ENCODE assay signal across 23 mouse cellular contexts in the genomic region with DNA sequence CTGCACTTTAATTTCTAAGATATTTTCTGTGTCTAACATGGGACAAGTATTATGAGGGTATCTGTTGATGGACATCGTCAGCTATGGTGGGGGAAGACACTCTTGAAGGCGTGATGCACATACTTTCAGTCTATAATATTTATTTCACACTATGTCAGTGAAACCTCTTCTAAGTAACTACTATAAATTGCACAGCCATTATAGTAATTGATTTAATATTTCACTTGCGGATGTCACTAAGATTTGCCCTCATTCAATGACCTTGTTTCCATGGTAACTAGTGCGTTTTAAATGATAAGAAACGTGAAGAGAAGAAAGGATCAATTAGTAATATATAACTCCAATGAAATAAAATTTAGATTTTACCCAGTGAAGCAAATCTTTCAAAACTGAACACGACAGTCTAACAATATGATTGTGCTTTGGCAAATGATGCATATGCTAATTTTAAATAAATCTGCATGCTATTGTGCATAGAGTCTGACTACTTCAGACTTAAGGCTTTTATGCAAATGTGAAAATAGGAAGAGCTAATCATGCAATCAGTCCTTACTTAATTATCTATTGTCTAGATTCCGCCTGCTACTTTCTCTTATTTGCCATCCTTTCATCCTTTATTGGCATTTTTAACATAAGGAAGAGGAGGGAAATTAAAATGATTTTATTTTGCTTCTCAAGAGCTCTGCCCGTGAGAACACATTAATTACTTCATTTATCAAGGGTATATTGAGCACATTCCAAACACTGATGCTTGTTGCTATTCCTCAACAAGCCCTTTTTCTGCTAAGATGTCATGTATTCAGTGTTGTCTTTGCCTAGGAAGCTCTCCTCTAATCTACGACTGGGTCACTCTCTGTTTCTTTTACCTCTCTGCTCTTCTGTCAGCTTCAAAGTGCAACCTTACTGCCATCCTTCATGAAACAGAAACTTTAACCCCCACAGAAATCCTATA. TPM values are rescaled to one million over a fixed set of nuclear protein-coding genes. Genes with fewer than 3 reads are reported as not detected.
DNase-seq lines count a peak whose midpoint lies in the region; ATAC-seq and TF ChIP-seq lines count a peak whose summit lies in the region.
"Had no signal": no experiment of that assay in that cellular context is flagged by ENCODE, and none has a peak within 500 bp of the region (broad histone marks: within the 10 kb centered on the region; RNA-seq: fewer than 3 reads in every experiment).

No protein-coding gene starts in this region.

- TF ChIP-seq CTCF in forebrain, postnatal 0 days (IDR thresholded peaks at IDR 0.05; ENCODE audit: low read depth): no peak

- WGBS in midbrain, embryonic 13.5 days: 72% methylated on average over 9 of the region's 9 CpGs
- WGBS in midbrain, embryonic 10.5 days: 87% methylated on average over 9 of the region's 9 CpGs
- WGBS in forebrain, embryonic 14.5 days: 55% methylated on average over 9 of the region's 9 CpGs
- 50% methylated on average over 9 of the region's 9 CpGs for WGBS in forebrain, postnatal 0 days
- WGBS in neural tube, embryonic 14.5 days: 63% methylated on average over 9 of the region's 9 CpGs

- peak; percentile 72 for ATAC-seq in midbrain, embryonic 13.5 days
- ATAC-seq in forebrain, embryonic 14.5 days: peak; percentile 90
- ATAC-seq in forebrain, postnatal 0 days: peak; percentile 89
- peak; percentile 46 for ATAC-seq in neural tube, embryonic 14.5 days (ENCODE audit: low read depth)
- ATAC-seq: intestine, postnatal 0 days; liver, postnatal 0 days; lung, postnatal 0 days had no signal

- peak overlapping the region; percentile 64; the same call in 1 of the 2 replicates for H3K27ac ChIP-seq in midbrain, embryonic 13.5 days
- H3K27ac ChIP-seq in midbrain, embryonic 10.5 days (replicated peaks): no peak overlapping the region
- H3K27ac ChIP-seq in forebrain, embryonic 14.5 days (ENCODE audit: low read depth, low read length): peak overlapping the region; percentile 11; the same call in 1 of the 2 replicates
- peak overlapping the region; percentile 73; the same call in 1 of the 2 replicates for H3K27ac ChIP-seq in forebrain, postnatal 0 days (ENCODE audit: low read depth, low read length)
- H3K27ac ChIP-seq in neural tube, embryonic 14.5 days (ENCODE audit: low read depth, low read length): no peak overlapping the region
- H3K27ac ChIP-seq: embryonic facial prominence, embryonic 15.5 days; limb, embryonic 12.5 days; midbrain, embryonic 12.5 days had no signal

- H3K9me3 ChIP-seq in midbrain, embryonic 13.5 days: no peaks in the 10 kb centered on the region
- H3K9me3 ChIP-seq in midbrain, embryonic 10.5 days (replicated peaks): no peaks in the 10 kb centered on the region
- no peaks in the 10 kb centered on the region for H3K9me3 ChIP-seq in forebrain, embryonic 14.5 days (replicated peaks; ENCODE audit: control insufficient read depth, low read length)
- no peaks in the 10 kb centered on the region for H3K9me3 ChIP-seq in forebrain, postnatal 0 days (ENCODE audit: low read length)
- H3K9me3 ChIP-seq in neural tube, embryonic 14.5 days (ENCODE audit: control insufficient read depth, low read length): no peaks in the 10 kb centered on the region
- H3K9me3 ChIP-seq: embryonic facial prominence, embryonic 15.5 days; heart, embryonic 12.5 days; limb, embryonic 12.5 days; midbrain, embryonic 12.5 days had no signal

- no peak overlapping the region for H3K4me3 ChIP-seq in midbrain, embryonic 13.5 days (replicated peaks)
- H3K4me3 ChIP-seq in midbrain, embryonic 10.5 days: no peak overlapping the region
- no peak overlapping the region for H3K4me3 ChIP-seq in forebrain, embryonic 14.5 days (ENCODE audit: low read depth, low read length)
- H3K4me3 ChIP-seq in forebrain, postnatal 0 days (ENCODE audit: low read depth, low read length): no peak overlapping the region
- H3K4me3 ChIP-seq in neural tube, embryonic 14.5 days (ENCODE audit: low read depth, low read length): no peak overlapping the region
- H3K4me3 ChIP-seq: embryonic facial prominence, embryonic 15.5 days; heart, embryonic 12.5 days; limb, embryonic 12.5 days; midbrain, embryonic 12.5 days had no signal

- no peak overlapping the region for H3K9ac ChIP-seq in midbrain, embryonic 13.5 days (replicated peaks)
- H3K9ac ChIP-seq in forebrain, embryonic 14.5 days (ENCODE audit: low read length): no peak overlapping the region
- no peak overlapping the region for H3K9ac ChIP-seq in forebrain, postnatal 0 days
- no peak overlapping the region for H3K9ac ChIP-seq in neural tube, embryonic 14.5 days (replicated peaks; ENCODE audit: low read depth, low read length)
- H3K9ac ChIP-seq: embryonic facial prominence, embryonic 15.5 days; heart, embryonic 12.5 days; limb, embryonic 12.5 days; liver, postnatal 0 days; midbrain, embryonic 12.5 days had no signal

- DNase-seq in midbrain, embryonic 10.5 days (ENCODE audit: low spot score): no peak
- peak; percentile 65 for DNase-seq in forebrain, embryonic 14.5 days (ENCODE audit: low spot score)
- peak; percentile 34 for DNase-seq in forebrain, postnatal 0 days
- DNase-seq in gastrocnemius, postnatal 25 days: no peak
- no peak for DNase-seq in right cerebral cortex, adult 18-20 months
- DNase-seq: adrenal gland, adult 2 months; cerebellum, adult 8-10 months; gastrocnemius, postnatal 14 days; heart, adult 18-20 months; heart, postnatal 10 days; kidney, postnatal 36 days; liver, postnatal 0 days; right cerebral cortex, postnatal 4 days; thymus, postnatal 25 days had no signal

- no peak overlapping the region for H3K4me2 ChIP-seq in midbrain, embryonic 13.5 days (replicated peaks)
- H3K4me2 ChIP-seq in forebrain, embryonic 14.5 days (ENCODE audit: low read length): no peak overlapping the region
- H3K4me2 ChIP-seq in forebrain, postnatal 0 days (ENCODE audit: low read depth): no peak overlapping the region
- H3K4me2 ChIP-seq in neural tube, embryonic 14.5 days (ENCODE audit: low read depth, low read length): no peak overlapping the region
- H3K4me2 ChIP-seq: embryonic facial prominence, embryonic 15.5 days; heart, embryonic 12.5 days; limb, embryonic 12.5 days; liver, embryonic 11.5 days; midbrain, embryonic 12.5 days had no signal

- H3K36me3 ChIP-seq in midbrain, embryonic 13.5 days: no peaks in the 10 kb centered on the region
- H3K36me3 ChIP-seq in midbrain, embryonic 10.5 days: no peaks in the 10 kb centered on the region
- H3K36me3 ChIP-seq in forebrain, embryonic 14.5 days (ENCODE audit: control insufficient read depth, insufficient read depth, low read length): no peaks in the 10 kb centered on the region
- H3K36me3 ChIP-seq in forebrain, postnatal 0 days (ENCODE audit: insufficient read depth): no peaks in the 10 kb centered on the region
- H3K36me3 ChIP-seq in neural tube, embryonic 14.5 days (ENCODE audit: control insufficient read depth, insufficient read depth, low read length): no peaks in the 10 kb centered on the region
- H3K36me3 ChIP-seq: embryonic facial prominence, embryonic 15.5 days; heart, embryonic 12.5 days; limb, embryonic 12.5 days; midbrain, embryonic 12.5 days had no signal

- no peaks in the 10 kb centered on the region for H3K27me3 ChIP-seq in midbrain, embryonic 13.5 days
- no peaks in the 10 kb centered on the region for H3K27me3 ChIP-seq in midbrain, embryonic 10.5 days (ENCODE audit: low read depth, poor library complexity, severe bottlenecking)
- H3K27me3 ChIP-seq in forebrain, embryonic 14.5 days (replicated peaks; ENCODE audit: control insufficient read depth, insufficient read depth, low read length): no peaks in the 10 kb centered on the region
- no peaks in the 10 kb centered on the region for H3K27me3 ChIP-seq in forebrain, postnatal 0 days (ENCODE audit: insufficient read depth, low read length)
- H3K27me3 ChIP-seq in neural tube, embryonic 14.5 days (ENCODE audit: control insufficient read depth, insufficient read depth, low read length): no peaks in the 10 kb centered on the region
- H3K27me3 ChIP-seq: embryonic facial prominence, embryonic 15.5 days; heart, embryonic 12.5 days; limb, embryonic 12.5 days; midbrain, embryonic 12.5 days had no signal

- no peaks in the 10 kb centered on the region for H3K4me1 ChIP-seq in midbrain, embryonic 13.5 days (replicated peaks)
- no peaks in the 10 kb centered on the region for H3K4me1 ChIP-seq in midbrain, embryonic 10.5 days
- no peaks in the 10 kb centered on the region for H3K4me1 ChIP-seq in forebrain, embryonic 14.5 days (ENCODE audit: control insufficient read depth, insufficient read depth, low read length)
- H3K4me1 ChIP-seq in forebrain, postnatal 0 days (ENCODE audit: insufficient read depth): 0 out of 2 replicates have a peak, but pooled peaks cover 9% of the 10 kb centered on the region
- H3K4me1 ChIP-seq in neural tube, embryonic 14.5 days (ENCODE audit: control insufficient read depth, insufficient read depth, low read length): no peaks in the 10 kb centered on the region
- H3K4me1 ChIP-seq: embryonic facial prominence, embryonic 15.5 days; heart, embryonic 12.5 days; limb, embryonic 12.5 days; midbrain, embryonic 12.5 days had no signal

RNA-seq across cellular contexts. Expression of a gene that starts 49.8 kb away (rescaled TPM):
- polyA plus RNA-seq in midbrain, embryonic 13.5 days (2015; fragmentation: Nextera tagmentation; extraction: Ambion mirVana): 92.0 and 92.6 TPM in 2 replicates
- 109 and 118 TPM in 2 replicates for polyA plus RNA-seq in midbrain, embryonic 10.5 days (2016; fragmentation: Nextera tagmentation; extraction: Ambion mirVana)
- 73.0 and 76.9 TPM in 2 replicates for polyA plus RNA-seq in forebrain, embryonic 14.5 days (2014; fragmentation: Nextera tagmentation; extraction: Ambion mirVana)
- 18.1 and 23.1 TPM in 2 replicates for total RNA-seq in forebrain, postnatal 0 days (2014; rRNA removed)
- polyA plus RNA-seq in forebrain, postnatal 0 days (2015; fragmentation: Nextera tagmentation; extraction: Ambion mirVana): 115 and 120 TPM in 2 replicates
- polyA plus RNA-seq in neural tube, embryonic 14.5 days (2014; fragmentation: Nextera tagmentation; extraction: Ambion mirVana): 65.9 and 68.2 TPM in 2 replicates
- total RNA-seq in gastrocnemius, postnatal 25 days (2021): 10 to 100 TPM; 25.9 to 27.6 TPM

Comparison
In these comparisons a context has a peak if more than half of its experiments do, and no peak if none do; other contexts are left out.
1. H3K27ac ChIP-seq: peak in midbrain, embryonic 13.5 days (single experiment), forebrain, embryonic 14.5 days (single experiment) and forebrain, postnatal 0 days (single experiment); none in midbrain, embryonic 10.5 days (single experiment) and neural tube, embryonic 14.5 days (single experiment).
2. DNase-seq: peak in forebrain, embryonic 14.5 days (single experiment) and forebrain, postnatal 0 days (single experiment); none in midbrain, embryonic 10.5 days (single experiment), gastrocnemius, postnatal 25 days (single experiment) and right cerebral cortex, adult 18-20 months (single experiment).
3. Peak in every context shown above with its lines, with median percentiles within 50 percentile points of each other: ATAC-seq.